Mouse (Mus musculus) brain, embryonic 14.5 days (tissue): Measurements from ENCODE around the gene Rps29.

ENCODE experiments used
- CTCF ChIP-seq: fragments of 200-500 bp; IDR thresholded peaks from 2 replicates; pipeline ENCODE4 v1.5.1; 2012; ENCODE audit warnings: inconsistent platforms, mild to moderate bottlenecking, moderate library complexity, borderline replicate concordance; ENCODE audit not compliant: insufficient read depth, insufficient read length; ENCODE audit errors: extremely low read depth
- POLR2A ChIP-seq: fragments of 200-500 bp; IDR thresholded peaks from 2 replicates; pipeline ENCODE4 v1.6.1; 2012; ENCODE audit warnings: mild to moderate bottlenecking, inconsistent platforms, borderline replicate concordance; ENCODE audit not compliant: poor library complexity, insufficient read depth, insufficient read length, severe bottlenecking; ENCODE audit errors: extremely low read depth

GRCm38 (mm10) chr12:69159578-69159940 is 573 bp upstream of the Rps29 start:
- no peak for TF ChIP-seq CTCF
- TF ChIP-seq POLR2A, result no peak
